Comparison of ENCODE assay signal across 8 mouse cellular contexts in the genomic region with DNA sequence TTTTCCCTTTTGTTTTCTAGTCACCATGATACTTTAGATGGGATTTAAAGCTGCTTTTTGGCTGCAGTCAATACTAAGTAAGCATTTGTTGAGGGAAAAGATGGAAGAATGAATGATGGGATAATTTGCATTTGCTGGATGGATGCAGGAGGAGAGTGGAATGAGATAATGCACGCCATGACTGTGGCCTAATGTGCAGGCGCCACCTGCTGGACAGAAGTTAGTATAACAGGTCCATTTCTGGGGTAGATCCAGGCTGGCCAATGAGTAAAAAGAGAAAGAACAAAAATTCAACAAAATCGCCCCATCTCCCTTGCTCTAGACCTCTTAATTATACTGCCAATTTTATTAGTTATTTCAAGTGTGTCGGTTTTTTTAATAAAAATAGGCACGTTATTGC. TPM values are rescaled to one million over a fixed set of nuclear protein-coding genes. Genes with fewer than 3 reads are reported as not detected.
DNase-seq lines count a peak whose midpoint lies in the region; ATAC-seq and TF ChIP-seq lines count a peak whose summit lies in the region.

No protein-coding gene starts in this region.

- H3K27me3 ChIP-seq in thymus, adult 2 months (ENCODE audit: control insufficient read depth, insufficient read depth, low read length), result no peaks in the 10 kb centered on the region
- H3K27me3 ChIP-seq in embryonic facial prominence, embryonic 14.5 days (replicated peaks; ENCODE audit: control insufficient read depth, insufficient read depth, low read length), result no peaks in the 10 kb centered on the region
- H3K27me3 ChIP-seq in liver, embryonic 14.5 days (ENCODE audit: control insufficient read depth, insufficient read depth, low read length), result no peaks in the 10 kb centered on the region

- no peak for TF ChIP-seq EP300 in liver, embryonic 14.5 days (IDR thresholded peaks at IDR 0.05; ENCODE audit: low read depth)

- DNase-seq in thymus, adult 2 months, result peak; percentile 52
- no peak for DNase-seq in thymus, adult 18-20 months
- DNase-seq in adrenal gland, postnatal 4 days (ENCODE audit: low spot score in 2 of 2), result peak; percentile 32 to 39
- DNase-seq in embryonic facial prominence, embryonic 14.5 days (ENCODE audit: low spot score), result peak; percentile 46
- peak; percentile 57 for DNase-seq in kidney, adult 9 months
- peak in 2 of 3 experiments; percentile 16 to 20 for DNase-seq in liver, embryonic 14.5 days (ENCODE audit: low read depth in 3 of 3, low spot score in 3 of 3)
- DNase-seq in ovary, postnatal 14 days (ENCODE audit: low spot score), result peak; percentile 59

- H3K9me3 ChIP-seq in embryonic facial prominence, embryonic 14.5 days (ENCODE audit: control insufficient read depth, low read length), result no peaks in the 10 kb centered on the region
- no peaks in the 10 kb centered on the region for H3K9me3 ChIP-seq in liver, embryonic 14.5 days (ENCODE audit: control insufficient read depth, low read length)

- H3K4me2 ChIP-seq in embryonic facial prominence, embryonic 14.5 days (ENCODE audit: low read depth, low read length), result no peak overlapping the region
- H3K4me2 ChIP-seq in liver, embryonic 14.5 days (ENCODE audit: low read depth), result no peak overlapping the region

- peak; percentile 62; the same call in 1 of the 2 replicates for ATAC-seq in embryonic facial prominence, embryonic 14.5 days (ENCODE audit: low read depth)
- no peak for ATAC-seq in liver, embryonic 14.5 days (ENCODE audit: insufficient read depth)
- no peak for ATAC-seq in activated CD4-positive, CD25-positive, alpha-beta regulatory T cell, adult 4 months

- no peaks in the 10 kb centered on the region for H3K4me1 ChIP-seq in thymus, adult 2 months (replicated peaks; ENCODE audit: control insufficient read depth, insufficient read depth, low read length)
- no peaks in the 10 kb centered on the region for H3K4me1 ChIP-seq in embryonic facial prominence, embryonic 14.5 days (ENCODE audit: control insufficient read depth, insufficient read depth, low read length)
- no peaks in the 10 kb centered on the region for H3K4me1 ChIP-seq in liver, embryonic 14.5 days (replicated peaks; ENCODE audit: control insufficient read depth in 2 of 2, insufficient read depth in 2 of 2, low read length in 1 of 2)

- H3K36me3 ChIP-seq in thymus, adult 2 months (ENCODE audit: control insufficient read depth, insufficient read depth, low read length), result no peaks in the 10 kb centered on the region
- H3K36me3 ChIP-seq in embryonic facial prominence, embryonic 14.5 days (ENCODE audit: control insufficient read depth, insufficient read depth, low read length), result no peaks in the 10 kb centered on the region
- H3K36me3 ChIP-seq in liver, embryonic 14.5 days (replicated peaks; ENCODE audit: control insufficient read depth, insufficient read depth, low read depth), result no peaks in the 10 kb centered on the region

- H3K27ac ChIP-seq in thymus, adult 2 months (ENCODE audit: control insufficient read depth, insufficient read depth, low read length), result no peak overlapping the region
- H3K27ac ChIP-seq in embryonic facial prominence, embryonic 14.5 days (replicated peaks; ENCODE audit: low read depth, low read length), result no peak overlapping the region
- H3K27ac ChIP-seq in liver, embryonic 14.5 days, result no peak overlapping the region

- H3K4me3 ChIP-seq in thymus, adult 2 months (ENCODE audit: control insufficient read depth, insufficient read depth, low read length), result no peak overlapping the region
- H3K4me3 ChIP-seq in embryonic facial prominence, embryonic 14.5 days (ENCODE audit: low read depth, low read length), result no peak overlapping the region
- H3K4me3 ChIP-seq in liver, embryonic 14.5 days (ENCODE audit: insufficient read depth in 1 of 2, low read depth in 2 of 2, low read length in 2 of 2), result no peak overlapping the region

- WGBS in thymus, adult 2 months, result 5% methylated on average over 5 of the region's 5 CpGs
- WGBS in embryonic facial prominence, embryonic 14.5 days, result 2% methylated on average over 5 of the region's 5 CpGs
- 2% methylated on average over 5 of the region's 5 CpGs for WGBS in liver, embryonic 14.5 days (ENCODE audit: insufficient replicate concordance)

- no peak for TF ChIP-seq CTCF in thymus, adult 2 months (IDR thresholded peaks at IDR 0.05; ENCODE audit: borderline replicate concordance, control insufficient read depth, extremely low read depth, insufficient read depth, low read length, poor library complexity)
- peak; percentile 90 for TF ChIP-seq CTCF in liver, embryonic 14.5 days (IDR thresholded peaks at IDR 0.05; ENCODE audit: low read depth)

- no peak for TF ChIP-seq POLR2A in thymus, adult 2 months (IDR thresholded peaks at IDR 0.05; ENCODE audit: control insufficient read depth, extremely low read depth, insufficient read depth, low read length, poor library complexity)

- no peak overlapping the region for H3K9ac ChIP-seq in embryonic facial prominence, embryonic 14.5 days (ENCODE audit: low read depth, low read length)
- H3K9ac ChIP-seq in liver, embryonic 14.5 days (replicated peaks), result no peak overlapping the region

RNA-seq across cellular contexts. Expression of a gene that starts 26.2 kb away (rescaled TPM):
- polyA plus RNA-seq in thymus, adult 2 months (2012; rRNA removed), result 39.1 and 42.5 TPM in 2 replicates
- 100 to 1,000 TPM; 260 to 263 TPM for total RNA-seq in adrenal gland, postnatal 4 days (2021)
- polyA plus RNA-seq in embryonic facial prominence, embryonic 14.5 days (2014; fragmentation: Nextera tagmentation; extraction: Ambion mirVana), result 276 and 293 TPM in 2 replicates
- 20.2 and 32.3 TPM in 2 replicates for polyA plus RNA-seq in liver, embryonic 14.5 days (2012; rRNA removed)
- 79.6 and 88.4 TPM in 2 replicates for polyA plus RNA-seq in liver, embryonic 14.5 days (2014; fragmentation: Nextera tagmentation; extraction: Ambion mirVana)
- 10 to 100 TPM; 80.9 to 82.3 TPM for polyA plus RNA-seq in activated CD4-positive, CD25-positive, alpha-beta regulatory T cell, adult 4 months (2017; shearing (Covaris generic))

RNA-seq across cellular contexts. Expression of a gene that starts 50.1 kb away (rescaled TPM):
- polyA plus RNA-seq in thymus, adult 2 months (2012; rRNA removed), result 0.04 and 0.18 TPM in 2 replicates
- total RNA-seq in adrenal gland, postnatal 4 days (2021), result 100 to 1,000 TPM; 101 to 103 TPM
- 0.32 and 0.35 TPM in 2 replicates for polyA plus RNA-seq in embryonic facial prominence, embryonic 14.5 days (2014; fragmentation: Nextera tagmentation; extraction: Ambion mirVana)
- polyA plus RNA-seq in liver, embryonic 14.5 days (2012; rRNA removed), result 0.12 and 0.13 TPM in 2 replicates
- 0.14 and 0.19 TPM in 2 replicates for polyA plus RNA-seq in liver, embryonic 14.5 days (2014; fragmentation: Nextera tagmentation; extraction: Ambion mirVana)
- not detected for polyA plus RNA-seq in activated CD4-positive, CD25-positive, alpha-beta regulatory T cell, adult 4 months (2017; shearing (Covaris generic))

RNA-seq across cellular contexts. Expression of a gene that starts 56.7 kb away (rescaled TPM):
- 0.51 and 0.97 TPM in 2 replicates for polyA plus RNA-seq in thymus, adult 2 months (2012; rRNA removed)
- total RNA-seq in adrenal gland, postnatal 4 days (2021), result 1 to 10 TPM; 3.6 to 3.8 TPM
- polyA plus RNA-seq in embryonic facial prominence, embryonic 14.5 days (2014; fragmentation: Nextera tagmentation; extraction: Ambion mirVana), result 2.8 and 4.9 TPM in 2 replicates
- polyA plus RNA-seq in liver, embryonic 14.5 days (2012; rRNA removed), result 0.22 and 0.29 TPM in 2 replicates
- not detected in 2 replicates for polyA plus RNA-seq in liver, embryonic 14.5 days (2014; fragmentation: Nextera tagmentation; extraction: Ambion mirVana)
- polyA plus RNA-seq in activated CD4-positive, CD25-positive, alpha-beta regulatory T cell, adult 4 months (2017; shearing (Covaris generic)), result 1 to 10 TPM; 2.9 to 4.1 TPM

Comparison
In these comparisons a context has a peak if more than half of its experiments do, and no peak if none do; other contexts are left out.
1. DNase-seq: peak in thymus, adult 2 months (single experiment), adrenal gland, postnatal 4 days (2 of 2), embryonic facial prominence, embryonic 14.5 days (single experiment), kidney, adult 9 months (single experiment), liver, embryonic 14.5 days (2 of 3) and ovary, postnatal 14 days (single experiment); none in thymus, adult 18-20 months (0 of 2).